ENCODE assay signal across 28 mouse cellular contexts in the genomic region with DNA sequence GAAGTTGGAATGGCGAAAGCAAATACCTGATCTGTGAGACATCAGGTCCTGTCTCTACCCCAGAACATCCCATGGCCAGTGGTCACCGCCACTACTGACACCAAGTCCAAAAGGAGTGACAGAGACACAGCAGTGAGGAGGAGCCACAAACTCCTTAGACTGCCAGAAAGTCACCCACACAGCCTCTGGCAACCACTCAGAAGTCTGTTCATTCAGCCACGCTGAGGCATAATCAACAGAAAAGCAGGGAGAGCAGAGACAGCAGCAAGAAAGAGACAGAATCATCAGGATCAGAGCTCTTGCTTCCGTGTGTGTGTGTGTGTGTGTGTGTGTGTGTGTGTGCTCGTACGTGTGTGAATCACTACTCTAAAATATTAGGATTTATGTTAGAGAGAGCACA. TPM values are rescaled to one million over a fixed set of nuclear protein-coding genes. Genes with fewer than 3 reads are reported as not detected.
DNase-seq lines count a peak whose midpoint lies in the region; ATAC-seq and TF ChIP-seq lines count a peak whose summit lies in the region.
"Had no signal": no experiment of that assay in that cellular context is flagged by ENCODE, and none has a peak within 500 bp of the region (broad histone marks: within the 10 kb centered on the region; RNA-seq: fewer than 3 reads in every experiment).

No protein-coding gene starts in this region.

- H3K4me1 ChIP-seq in cerebellum, adult 2 months (ENCODE audit: control insufficient read depth, insufficient read depth, low read length) = no peaks in the 10 kb centered on the region
- no peaks in the 10 kb centered on the region for H3K4me1 ChIP-seq in hindbrain, embryonic 11.5 days (replicated peaks; ENCODE audit: control insufficient read depth, insufficient read depth, low read length)
- H3K4me1 ChIP-seq: forebrain, embryonic 10.5 days; forebrain, embryonic 13.5 days; heart, embryonic 12.5 days; heart, embryonic 15.5 days; hindbrain, embryonic 10.5 days had no signal

- no peak overlapping the region for H3K9ac ChIP-seq in hindbrain, embryonic 11.5 days (ENCODE audit: low read depth, low read length)
- H3K9ac ChIP-seq: forebrain, embryonic 13.5 days; heart, embryonic 12.5 days; heart, embryonic 15.5 days; hindbrain, embryonic 14.5 days had no signal

- peak; percentile 71 to 78 for DNase-seq in cerebellum, postnatal 10 days
- DNase-seq in cerebellum, adult 2 months = no peak
- DNase-seq in layer of hippocampus, adult 11-12 months (ENCODE audit: low spot score) = peak; percentile 14
- DNase-seq in layer of hippocampus, adult 9-10 months (ENCODE audit: low spot score) = no peak
- peak; percentile 6 for DNase-seq in Muller cell, postnatal 12 days (ENCODE audit: inconsistent ontology term)
- DNase-seq in layer of hippocampus, adult 9-11 months = peak; percentile 32
- no peak for DNase-seq in hindbrain, embryonic 11.5 days (ENCODE audit: low spot score)
- no peak for DNase-seq in adrenal gland, postnatal 36 days
- DNase-seq: adrenal gland, postnatal 10 days; cerebellum, adult 18-20 months; cerebellum, adult 9-11 months; gastrocnemius, postnatal 10 days; gastrocnemius, postnatal 36 days; heart, postnatal 10 days; heart, postnatal 36 days had no signal

- H3K27ac ChIP-seq in cerebellum, adult 2 months (ENCODE audit: insufficient read depth, low read length) = no peak overlapping the region
- H3K27ac ChIP-seq in hindbrain, embryonic 11.5 days (ENCODE audit: low read depth, low read length) = no peak overlapping the region
- H3K27ac ChIP-seq: forebrain, embryonic 10.5 days; forebrain, embryonic 13.5 days; heart, embryonic 15.5 days; hindbrain, embryonic 10.5 days; hindbrain, embryonic 14.5 days; hindbrain, postnatal 0 days had no signal

- H3K9me3 ChIP-seq in hindbrain, embryonic 11.5 days (ENCODE audit: control insufficient read depth, low read length) = no peaks in the 10 kb centered on the region
- H3K9me3 ChIP-seq: forebrain, embryonic 10.5 days; forebrain, embryonic 13.5 days; heart, embryonic 12.5 days; heart, embryonic 15.5 days; hindbrain, embryonic 10.5 days had no signal

- TF ChIP-seq POLR2A in cerebellum, adult 2 months (IDR thresholded peaks at IDR 0.05; ENCODE audit: borderline replicate concordance, insufficient read depth, low read length) = no peak

- no peak for ATAC-seq in hindbrain, embryonic 11.5 days (ENCODE audit: low FRiP score)
- ATAC-seq: forebrain, embryonic 13.5 days; forebrain, embryonic 16.5 days; hindbrain, postnatal 0 days; inflammation-experienced regulatory T-cells, adult 6 months; Patski had no signal

- H3K27me3 ChIP-seq in cerebellum, adult 2 months (ENCODE audit: control insufficient read depth, insufficient read depth, low read length) = no peaks in the 10 kb centered on the region
- no peaks in the 10 kb centered on the region for H3K27me3 ChIP-seq in hindbrain, embryonic 11.5 days (ENCODE audit: control insufficient read depth, insufficient read depth, low read length)
- H3K27me3 ChIP-seq: heart, embryonic 12.5 days; heart, embryonic 15.5 days had no signal

- H3K4me2 ChIP-seq in hindbrain, embryonic 11.5 days (replicated peaks; ENCODE audit: low read depth, low read length) = no peak overlapping the region
- H3K4me2 ChIP-seq: forebrain, embryonic 13.5 days; heart, embryonic 12.5 days; heart, embryonic 15.5 days; hindbrain, embryonic 14.5 days had no signal

- no peaks in the 10 kb centered on the region for H3K36me3 ChIP-seq in hindbrain, embryonic 11.5 days (ENCODE audit: control insufficient read depth, insufficient read depth, low read length)
- H3K36me3 ChIP-seq: forebrain, embryonic 10.5 days; heart, embryonic 12.5 days; heart, embryonic 15.5 days; hindbrain, embryonic 10.5 days had no signal

- WGBS in cerebellum, adult 2 months = 40% methylated on average over 6 of the region's 6 CpGs
- WGBS in hindbrain, embryonic 11.5 days = 89% methylated on average over 6 of the region's 6 CpGs

- H3K4me3 ChIP-seq in cerebellum, adult 2 months (replicated peaks; ENCODE audit: insufficient read depth, low read depth, low read length) = no peak overlapping the region
- no peak overlapping the region for H3K4me3 ChIP-seq in hindbrain, embryonic 11.5 days (ENCODE audit: low read depth, low read length)
- H3K4me3 ChIP-seq: forebrain, embryonic 10.5 days; forebrain, embryonic 13.5 days; heart, embryonic 12.5 days; heart, embryonic 15.5 days; hindbrain, embryonic 10.5 days had no signal

- TF ChIP-seq CTCF in cerebellum, adult 2 months (IDR thresholded peaks at IDR 0.05; ENCODE audit: borderline replicate concordance, insufficient read depth, low read depth, low read length) = no peak

RNA-seq across cellular contexts. Expression of a gene that starts 33.5 kb away (rescaled TPM):
- 0.74 and 1.0 TPM in 2 replicates for polyA plus RNA-seq in cerebellum, adult 2 months (2012; rRNA removed)
- polyA plus RNA-seq in hindbrain, embryonic 11.5 days (2014; fragmentation: Nextera tagmentation; extraction: Ambion mirVana) = 1.3 and 3.4 TPM in 2 replicates
- total RNA-seq in adrenal gland, postnatal 36 days (2021) = not detected
- total RNA-seq: adrenal gland, adult 18-20 months; gastrocnemius, adult 18-20 months; gastrocnemius, postnatal 10 days; gastrocnemius, postnatal 36 days; granulocyte monocyte progenitor cell, adult 5-6 weeks; heart, postnatal 36 days had no signal
- polyA plus RNA-seq: heart, embryonic 12.5 days; Patski had no signal

Comparison
In these comparisons a context has a peak if more than half of its experiments do, and no peak if none do; other contexts are left out.
1. DNase-seq: peak in cerebellum, postnatal 10 days (2 of 2), layer of hippocampus, adult 11-12 months (single experiment), Muller cell, postnatal 12 days (single experiment) and layer of hippocampus, adult 9-11 months (single experiment); none in cerebellum, adult 2 months (0 of 2), layer of hippocampus, adult 9-10 months (single experiment), hindbrain, embryonic 11.5 days (single experiment) and adrenal gland, postnatal 36 days (0 of 2).